Mouse (Mus musculus): ENCODE measurements around the gene Mrm1. TPM values are rescaled to one million over a fixed set of nuclear protein-coding genes. Genes with fewer than 3 reads are reported as not detected.

Gene Mrm1
- polyA plus RNA-seq, 1 experiment from 2014 or later, result 14.5 TPM

DNA sequence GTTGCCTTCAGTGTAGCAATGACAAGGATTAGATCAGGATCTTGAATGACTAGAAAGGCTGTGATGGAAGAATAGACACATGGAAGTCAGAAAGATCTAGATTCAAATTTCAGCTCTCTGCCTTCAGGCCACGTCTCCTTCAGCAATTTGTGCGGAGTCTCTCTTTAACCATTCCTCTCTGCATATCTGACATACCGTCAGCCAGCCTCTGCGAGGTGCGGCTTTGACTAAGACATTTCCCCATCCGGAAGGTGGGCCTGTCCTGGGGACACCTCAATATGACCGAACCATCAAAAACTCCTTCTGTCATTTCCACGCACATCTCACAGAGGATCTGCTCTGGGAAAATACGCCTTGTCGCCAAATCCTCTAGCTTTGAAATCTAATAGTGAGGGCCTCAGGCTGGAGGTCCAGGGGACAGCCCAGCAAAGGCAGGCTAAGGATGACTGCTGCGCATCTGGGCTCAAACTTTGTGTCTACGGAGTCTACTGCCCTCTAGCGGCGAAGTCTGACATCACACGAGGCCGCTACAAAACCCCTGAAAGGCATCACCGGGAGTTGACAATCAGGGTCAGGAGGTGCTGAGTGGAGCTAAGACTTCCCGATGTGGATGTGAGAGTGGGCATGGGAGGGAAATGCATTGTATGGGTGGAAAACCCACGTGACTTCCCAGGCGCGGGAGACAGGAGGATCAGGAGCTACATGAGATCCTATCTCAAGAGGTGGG is 21.5 kb downstream of the Mrm1 start:
- H3K4me1 ChIP-seq, result no peaks in the 10 kb centered on the region
- H3K4me3 ChIP-seq (replicated peaks), result no peak overlapping the region
- no peaks in the 10 kb centered on the region for H3K9me3 ChIP-seq
- ATAC-seq (ENCODE audit: insufficient read depth, low FRiP score, low read depth), result no peak
- 0 out of 2 replicates have a peak, but pooled peaks cover 6% of the 10 kb centered on the region for H3K27me3 ChIP-seq (replicated peaks)
- no peak overlapping the region for H3K9ac ChIP-seq
- 21% methylated on average over 21 of the region's 21 CpGs for WGBS
- H3K36me3 ChIP-seq, result no peaks in the 10 kb centered on the region
- no peak overlapping the region for H3K27ac ChIP-seq
- H3K4me2 ChIP-seq, result no peak overlapping the region

GRCm38 (mm10) chr11:84797026-84797425 is 22.3 kb downstream of the Mrm1 start:
- Histone ChIP-seq H3K9me3 (no peaks in the 10 kb centered on the region), H3K9ac (no peak overlapping the region), H3K4me3 (replicated peaks) (no peak overlapping the region), H3K27ac (no peak overlapping the region), H3K4me1 (no peaks in the 10 kb centered on the region), H3K4me2 (no peak overlapping the region), H3K36me3 (no peaks in the 10 kb centered on the region), H3K27me3 (replicated peaks) (0 out of 2 replicates have a peak, but pooled peaks cover 6% of the 10 kb centered on the region)
- ATAC-seq (ENCODE audit: insufficient read depth, low FRiP score, low read depth), result no peak
- WGBS, result 37% methylated on average over 10 of the region's 10 CpGs

- H3K9me3 ChIP-seq, result no peaks in the 10 kb centered on the region
- no peaks in the 10 kb centered on the region for H3K4me1 ChIP-seq
- 0 out of 2 replicates have a peak, but pooled peaks cover 6% of the 10 kb centered on the region for H3K27me3 ChIP-seq (replicated peaks)
- peak overlapping the region; percentile 44 for H3K4me2 ChIP-seq
- H3K9ac ChIP-seq, result no peak overlapping the region
- 8% methylated on average over 17 of the region's 17 CpGs for WGBS
- peak; percentile 58; the same call in 1 of the 2 replicates for ATAC-seq (ENCODE audit: insufficient read depth, low FRiP score, low read depth)
- H3K36me3 ChIP-seq, result no peaks in the 10 kb centered on the region
- H3K4me3 ChIP-seq (replicated peaks), result no peak overlapping the region
- H3K27ac ChIP-seq, result no peak overlapping the region
Observed at GRCm38 (mm10) chr11:84794496-84795113, 24.7 kb downstream of the Mrm1 start.

DNA sequence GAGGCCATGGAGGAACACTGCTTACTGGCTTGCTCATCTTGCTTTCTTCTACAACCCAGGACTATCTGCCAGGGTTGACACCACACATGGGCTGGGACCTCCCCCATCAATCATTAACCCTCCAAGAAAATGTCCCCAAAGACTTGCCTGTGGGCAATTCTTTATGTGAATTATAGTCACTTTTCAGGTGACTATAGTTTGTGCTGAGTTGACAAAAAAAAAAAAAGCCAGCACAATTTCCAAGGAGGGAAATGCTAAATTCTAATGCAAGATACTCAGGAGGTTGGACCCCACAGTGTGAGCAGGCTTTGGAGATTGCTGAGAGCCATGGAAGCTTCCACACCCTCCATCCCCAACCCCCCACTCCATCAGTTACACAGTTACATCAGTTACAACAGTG is 25.8 kb downstream of the Mrm1 start:
- H3K4me1 ChIP-seq, result no peaks in the 10 kb centered on the region
- H3K27ac ChIP-seq, result no peak overlapping the region
- 0 out of 2 replicates have a peak, but pooled peaks cover 6% of the 10 kb centered on the region for H3K27me3 ChIP-seq (replicated peaks)
- H3K9me3 ChIP-seq, result no peaks in the 10 kb centered on the region
- H3K4me2 ChIP-seq, result no peak overlapping the region
- H3K4me3 ChIP-seq (replicated peaks), result no peak overlapping the region
- ATAC-seq (ENCODE audit: insufficient read depth, low FRiP score, low read depth), result no peak
- no peaks in the 10 kb centered on the region for H3K36me3 ChIP-seq
- H3K9ac ChIP-seq, result no peak overlapping the region

GRCm38 (mm10) chr11:84790383-84790782 is 28.9 kb downstream of the Mrm1 start:
- Histone ChIP-seq H3K27me3 (replicated peaks) (no peaks in the 10 kb centered on the region), H3K9ac (no peak overlapping the region), H3K4me2 (no peak overlapping the region), H3K27ac (no peak overlapping the region), H3K4me1 (no peaks in the 10 kb centered on the region), H3K36me3 (no peaks in the 10 kb centered on the region), H3K4me3 (replicated peaks) (no peak overlapping the region), H3K9me3 (no peaks in the 10 kb centered on the region)
- ATAC-seq (ENCODE audit: insufficient read depth, low FRiP score, low read depth), result no peak
- 60% methylated on average over 6 of the region's 6 CpGs for WGBS

GRCm38 (mm10) chr11:84780143-84780870 is 39.0 kb downstream of the Mrm1 start:
- Histone ChIP-seq H3K36me3 (no peaks in the 10 kb centered on the region), H3K27ac (no peak overlapping the region), H3K27me3 (replicated peaks) (peaks cover 14% of the 10 kb centered on the region; the same call in 1 of the 2 replicates), H3K4me2 (no peak overlapping the region), H3K4me1 (0 out of 2 replicates have a peak, but pooled peaks cover 4% of the 10 kb centered on the region), H3K4me3 (replicated peaks) (no peak overlapping the region), H3K9me3 (no peaks in the 10 kb centered on the region), H3K9ac (no peak overlapping the region)
- 4% methylated on average over 19 of the region's 19 CpGs for WGBS
- no peak for ATAC-seq (ENCODE audit: insufficient read depth, low FRiP score, low read depth)

DNA sequence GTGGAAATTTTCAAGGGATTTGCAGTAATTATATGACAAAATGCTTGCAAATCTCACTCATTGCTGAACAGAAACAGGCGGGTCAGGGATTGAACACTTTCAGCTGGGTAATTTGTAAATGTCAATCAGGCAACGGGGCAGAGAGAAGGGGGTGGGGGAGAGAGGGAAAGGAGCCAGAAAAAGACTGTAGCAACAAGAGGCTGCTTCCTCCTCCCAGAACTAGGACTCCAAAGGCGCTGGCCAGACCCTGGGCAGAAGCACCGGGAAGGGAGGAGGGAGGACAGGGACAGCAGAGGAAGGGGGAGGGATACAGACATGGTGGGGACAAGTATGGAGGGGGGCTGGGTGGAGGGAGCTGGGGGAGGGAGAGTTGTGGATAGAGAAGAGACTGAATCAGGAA is 43.8 kb downstream of the Mrm1 start:
- Histone ChIP-seq H3K27me3 (replicated peaks) (peaks cover 6% of the 10 kb centered on the region; the same call in 1 of the 2 replicates), H3K4me3 (replicated peaks) (no peak overlapping the region), H3K27ac (no peak overlapping the region), H3K4me2 (no peak overlapping the region), H3K9me3 (no peaks in the 10 kb centered on the region), H3K4me1 (0 out of 2 replicates have a peak, but pooled peaks cover 4% of the 10 kb centered on the region), H3K36me3 (no peaks in the 10 kb centered on the region), H3K9ac (no peak overlapping the region)
- WGBS, result 5% methylated on average over 4 of the region's 4 CpGs
- ATAC-seq (ENCODE audit: insufficient read depth, low FRiP score, low read depth), result no peak

GRCm38 (mm10) chr11:84774870-84775514 is 44.3 kb downstream of the Mrm1 start:
- Histone ChIP-seq H3K4me1 (0 out of 2 replicates have a peak, but pooled peaks cover 4% of the 10 kb centered on the region), H3K9ac (no peak overlapping the region), H3K9me3 (no peaks in the 10 kb centered on the region), H3K4me3 (replicated peaks) (no peak overlapping the region), H3K36me3 (no peaks in the 10 kb centered on the region), H3K4me2 (no peak overlapping the region), H3K27ac (no peak overlapping the region), H3K27me3 (replicated peaks) (no peaks in the 10 kb centered on the region; the same call in 1 of the 2 replicates)
- 45% methylated on average over 13 of the region's 13 CpGs for WGBS
- ATAC-seq (ENCODE audit: insufficient read depth, low FRiP score, low read depth), result no peak

DNA sequence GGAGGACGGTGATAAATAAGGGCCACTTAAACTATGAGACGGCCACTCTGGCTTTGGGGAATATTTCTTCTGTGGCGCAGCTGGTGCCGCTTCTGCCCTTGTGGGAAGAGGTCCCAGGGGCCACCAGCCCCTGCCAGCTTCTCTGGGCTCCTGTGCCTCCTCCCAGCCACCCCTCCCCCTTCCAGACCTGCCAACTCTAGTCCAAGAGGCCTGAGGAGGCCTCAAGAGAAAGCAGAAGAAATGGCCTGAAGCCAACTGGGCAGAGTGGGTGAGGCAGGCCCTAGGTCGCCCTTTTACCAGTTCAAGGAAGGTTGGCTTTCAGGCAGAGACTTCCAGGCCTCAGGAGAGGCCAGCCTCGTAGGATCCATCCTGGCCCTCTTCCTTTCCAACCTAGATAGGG is 51.4 kb downstream of the Mrm1 start:
- Histone ChIP-seq H3K4me1 (peaks cover 11% of the 10 kb centered on the region), H3K27ac (no peak overlapping the region), H3K9ac (no peak overlapping the region), H3K4me2 (no peak overlapping the region), H3K36me3 (no peaks in the 10 kb centered on the region), H3K9me3 (no peaks in the 10 kb centered on the region), H3K27me3 (replicated peaks) (no peaks in the 10 kb centered on the region), H3K4me3 (replicated peaks) (no peak overlapping the region)
- ATAC-seq (ENCODE audit: insufficient read depth, low FRiP score, low read depth), result no peak
- 55% methylated on average over 6 of the region's 6 CpGs for WGBS

DNA sequence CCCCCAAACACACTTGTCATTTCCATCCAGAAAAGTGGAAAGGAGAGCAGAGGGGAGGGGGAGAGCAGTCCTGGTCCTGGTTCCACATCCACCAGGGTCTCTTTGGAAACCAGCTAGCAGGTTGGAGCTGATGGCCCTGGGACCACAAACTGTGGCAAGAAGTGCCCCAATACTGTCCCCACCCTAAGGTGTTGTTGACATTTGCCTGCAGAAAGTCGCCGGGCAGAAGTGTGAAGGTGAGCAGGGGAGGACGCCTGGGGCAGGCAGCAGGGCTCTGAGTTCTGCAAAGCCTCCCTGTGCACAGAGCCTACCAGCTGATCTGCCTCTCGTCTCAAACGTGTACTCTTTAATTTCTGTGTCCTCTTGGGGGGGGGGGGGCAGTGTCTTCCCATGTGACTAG is 54.2 kb downstream of the Mrm1 start:
- peaks cover 11% of the 10 kb centered on the region for H3K4me1 ChIP-seq
- H3K36me3 ChIP-seq, result no peaks in the 10 kb centered on the region
- no peak overlapping the region for H3K4me2 ChIP-seq
- no peaks in the 10 kb centered on the region for H3K27me3 ChIP-seq (replicated peaks)
- no peak overlapping the region for H3K9ac ChIP-seq
- no peak overlapping the region for H3K27ac ChIP-seq
- WGBS, result 11% methylated on average over 5 of the region's 5 CpGs
- ATAC-seq (ENCODE audit: insufficient read depth, low FRiP score, low read depth), result no peak
- H3K4me3 ChIP-seq (replicated peaks), result no peak overlapping the region
- H3K9me3 ChIP-seq, result no peaks in the 10 kb centered on the region

DNA sequence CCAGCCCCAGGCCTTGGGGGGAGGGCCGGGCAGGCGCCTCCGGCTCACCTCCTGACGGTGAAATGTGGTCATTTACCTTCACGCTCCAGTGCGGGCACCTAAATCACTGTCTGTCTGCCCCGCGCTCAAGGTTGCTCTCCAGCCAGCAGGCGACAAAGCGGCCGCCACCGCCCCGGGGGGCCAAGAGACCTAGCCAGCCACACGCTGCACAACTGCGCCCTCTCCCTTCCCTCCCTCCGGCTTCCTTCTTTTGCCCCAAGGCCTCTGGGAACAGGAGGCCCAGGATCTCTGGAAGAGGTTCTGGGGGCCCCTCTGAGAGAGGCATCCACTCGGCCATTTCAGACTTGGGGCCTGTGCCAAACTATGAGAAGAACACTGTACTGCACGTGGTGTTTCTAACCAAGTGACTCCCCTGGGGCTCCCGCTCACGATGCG is 54.8 kb downstream of the Mrm1 start:
- no peak overlapping the region for H3K27ac ChIP-seq
- peak overlapping the region; percentile 7; the same call in 1 of the 2 replicates for H3K4me3 ChIP-seq (replicated peaks)
- no peaks in the 10 kb centered on the region for H3K36me3 ChIP-seq
- peaks cover 11% of the 10 kb centered on the region for H3K4me1 ChIP-seq
- 4% methylated on average over 21 of the region's 21 CpGs for WGBS
- no peaks in the 10 kb centered on the region for H3K9me3 ChIP-seq
- peak overlapping the region; percentile 40 for H3K4me2 ChIP-seq
- no peak overlapping the region for H3K9ac ChIP-seq
- no peaks in the 10 kb centered on the region for H3K27me3 ChIP-seq (replicated peaks)
- no peak for ATAC-seq (ENCODE audit: insufficient read depth, low FRiP score, low read depth)
